Mouse (Mus musculus) stomach, embryonic 16.5 days (tissue): ENCODE measurements at regions not wholly inside any gene's neighbourhood (a gene's known extent, or its start where the extent isn't known, plus 50 kb on each side); places are given as distances from the start of the nearest gene placed in this dataset.
"Not testable (repeated sequence)": the region's sequence is repeated elsewhere in the genome, so short reads cannot be mapped to it uniquely, and the experiment has no call there.

Experiments used
- ATAC-seq: fragments of 200-750 bp; cut with Nextera tagmentation; 2 replicates; pipeline ENCODE4 v1.8.0; 2017; ENCODE audit warnings: moderate number of reproducible peaks, moderate TSS enrichment; ENCODE audit not compliant: insufficient read depth, low FRiP score
- H3K27ac ChIP-seq: fragments of 300-500 bp; sonication (generic); 2 replicates; pipeline ENCODE4 v1.5.1; 2014; ENCODE audit warnings: low read length
- H3K27me3 ChIP-seq: fragments of 300-500 bp; sonication (generic); 2 replicates; pipeline ENCODE4 v1.6.1; 2014; ENCODE audit warnings: low read length, control low read depth, mixed read lengths; ENCODE audit not compliant: control insufficient read depth, insufficient read depth
- H3K36me3 ChIP-seq: fragments of 300-500 bp; sonication (generic); 2 replicates; pipeline ENCODE4 v1.6.1; 2014; ENCODE audit warnings: low read length; ENCODE audit not compliant: control insufficient read depth, insufficient read depth
- H3K4me1 ChIP-seq: fragments of 300-500 bp; sonication (generic); 2 replicates; pipeline ENCODE4 v1.6.1; 2014; ENCODE audit warnings: low read length, control low read depth, mixed read lengths; ENCODE audit not compliant: control insufficient read depth, insufficient read depth
- H3K4me2 ChIP-seq: fragments of 300-500 bp; sonication (generic); 2 replicates; pipeline ENCODE4 v1.6.1; 2014; ENCODE audit warnings: low read depth, low read length, mixed read lengths
- H3K4me3 ChIP-seq: fragments of 300-500 bp; sonication (generic); replicated peaks from 2 replicates; pipeline ENCODE4 v1.5.1; 2014; ENCODE audit warnings: mild to moderate bottlenecking, low read length
- H3K9ac ChIP-seq: fragments of 300-500 bp; sonication (generic); 2 replicates; pipeline ENCODE4 v1.6.1; 2014; ENCODE audit warnings: low read length
- H3K9me3 ChIP-seq: fragments of 300-500 bp; sonication (generic); replicated peaks from 2 replicates; pipeline ENCODE4 v1.6.1; 2016; ENCODE audit warnings: low read length, control low read depth; ENCODE audit not compliant: control insufficient read depth
- WGBS: fragments of 180-500 bp; shearing (Covaris S2); extraction: QIAGEN DNeasy Blood & Tissue Kit; methylation state at CpG from one replicate; pipeline ENCODE4 v1.1.7; 2014; 5-methylcytosine and 5-hydroxymethylcytosine counted together

DNA sequence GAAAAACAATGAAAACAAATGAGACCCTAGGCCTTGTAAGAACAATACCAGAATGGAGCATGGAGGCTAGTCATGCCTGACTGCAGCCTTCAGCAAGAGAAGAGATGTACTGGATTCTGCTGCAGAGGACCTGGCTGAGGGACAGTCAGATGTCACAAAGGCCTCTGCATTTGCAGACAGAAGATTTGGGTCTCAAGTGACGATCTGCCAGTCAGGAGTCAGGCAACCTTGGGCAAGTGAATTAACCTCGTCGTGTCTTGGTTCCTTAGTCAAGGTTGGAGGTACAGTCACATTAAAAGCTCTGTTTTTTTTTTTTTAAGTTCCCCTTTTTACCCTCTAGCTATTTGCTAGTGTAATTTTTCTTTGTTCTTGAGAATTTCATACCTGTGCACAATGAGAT is 276.6 kb downstream of the Eipr1 start:
- Histone ChIP-seq H3K4me2 (no peak overlapping the region), H3K27ac (no peak overlapping the region), H3K9me3 (no peaks in the 10 kb centered on the region), H3K4me1 (no peaks in the 10 kb centered on the region), H3K36me3 (no peaks in the 10 kb centered on the region), H3K9ac (no peak overlapping the region), H3K4me3 (no peak overlapping the region), H3K27me3 (no peaks in the 10 kb centered on the region)
- WGBS = 63% methylated on average over 3 of the region's 3 CpGs
- ATAC-seq = no peak

DNA sequence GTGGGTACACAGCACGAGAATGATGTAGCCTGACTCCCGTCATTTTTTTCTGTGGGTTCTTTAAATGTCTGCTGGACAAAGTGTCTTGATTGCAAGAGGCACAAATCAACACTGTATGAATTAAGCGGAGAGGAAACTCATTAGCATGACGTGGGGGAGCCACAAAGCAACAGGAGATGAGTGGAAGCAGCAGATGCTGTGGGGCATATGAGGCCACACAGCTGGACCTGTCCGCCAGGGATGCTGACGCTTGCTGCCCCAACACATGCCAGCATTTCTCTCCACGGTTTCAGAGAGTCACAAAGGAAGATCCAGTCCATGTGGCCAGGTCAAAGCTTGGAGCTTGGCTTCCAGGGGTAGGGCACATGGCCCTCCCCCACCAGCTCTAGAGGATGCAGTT is 277.9 kb downstream of the Eipr1 start:
- H3K27me3 ChIP-seq = no peaks in the 10 kb centered on the region
- H3K4me3 ChIP-seq = no peak overlapping the region
- H3K27ac ChIP-seq = no peak overlapping the region
- no peak overlapping the region for H3K4me2 ChIP-seq
- no peaks in the 10 kb centered on the region for H3K4me1 ChIP-seq
- no peak for ATAC-seq
- 65% methylated on average over 7 of the region's 7 CpGs for WGBS
- no peak overlapping the region for H3K9ac ChIP-seq
- H3K9me3 ChIP-seq = no peaks in the 10 kb centered on the region
- no peaks in the 10 kb centered on the region for H3K36me3 ChIP-seq

DNA sequence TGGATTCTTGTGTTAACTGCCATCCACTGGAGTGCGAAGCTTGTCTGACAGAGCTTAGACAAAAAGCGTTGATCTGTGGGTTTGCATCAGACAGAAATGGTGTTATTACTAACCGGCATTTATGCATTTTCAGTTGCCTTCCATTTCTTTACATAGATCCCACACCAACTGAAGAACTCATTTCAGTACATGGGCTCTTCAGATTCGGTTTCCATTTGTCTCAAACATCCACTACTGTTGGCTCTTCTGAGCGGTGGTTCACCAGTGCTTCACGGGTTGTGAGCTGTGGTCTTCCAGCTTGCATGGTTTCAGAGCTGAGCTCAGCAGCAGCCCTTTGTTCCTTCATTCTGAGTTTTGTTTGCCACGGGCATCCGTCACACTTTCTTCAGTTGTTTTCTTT is 294.4 kb downstream of the Eipr1 start:
- Histone ChIP-seq H3K27ac (no peak overlapping the region), H3K4me2 (no peak overlapping the region), H3K27me3 (no peaks in the 10 kb centered on the region), H3K4me3 (no peak overlapping the region), H3K9ac (no peak overlapping the region), H3K9me3 (no peaks in the 10 kb centered on the region), H3K4me1 (peaks cover 4% of the 10 kb centered on the region; the same call in 1 of the 2 replicates), H3K36me3 (no peaks in the 10 kb centered on the region)
- ATAC-seq = no peak
- WGBS = 84% methylated on average over 8 of the region's 8 CpGs

DNA sequence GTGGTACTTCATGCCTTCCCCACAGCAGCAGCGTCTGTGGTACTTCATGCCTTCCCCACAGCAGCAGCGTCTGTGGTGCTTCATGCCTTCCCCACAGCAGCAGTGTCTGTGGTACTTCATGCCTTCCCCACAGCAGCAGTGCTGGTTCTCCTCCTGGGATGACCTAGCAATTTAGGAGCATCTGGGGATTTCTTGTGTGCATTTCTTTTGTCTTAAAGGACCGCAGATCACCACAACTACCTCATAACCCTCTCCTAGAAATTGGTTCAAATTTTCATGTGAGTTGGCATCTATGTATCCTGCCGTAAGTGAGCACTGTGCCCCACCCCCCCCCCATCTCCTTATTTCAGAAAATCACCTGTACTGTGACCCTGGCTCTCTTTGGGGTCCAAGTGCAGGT is 297.0 kb downstream of the Eipr1 start:
- not testable (repeated sequence) for H3K9me3 ChIP-seq, H3K4me1 ChIP-seq, H3K27me3 ChIP-seq, H3K4me3 ChIP-seq, H3K27ac ChIP-seq, H3K36me3 ChIP-seq, ATAC-seq, H3K4me2 ChIP-seq, H3K9ac ChIP-seq
- 57% methylated on average over 3 of the region's 4 CpGs for WGBS

DNA sequence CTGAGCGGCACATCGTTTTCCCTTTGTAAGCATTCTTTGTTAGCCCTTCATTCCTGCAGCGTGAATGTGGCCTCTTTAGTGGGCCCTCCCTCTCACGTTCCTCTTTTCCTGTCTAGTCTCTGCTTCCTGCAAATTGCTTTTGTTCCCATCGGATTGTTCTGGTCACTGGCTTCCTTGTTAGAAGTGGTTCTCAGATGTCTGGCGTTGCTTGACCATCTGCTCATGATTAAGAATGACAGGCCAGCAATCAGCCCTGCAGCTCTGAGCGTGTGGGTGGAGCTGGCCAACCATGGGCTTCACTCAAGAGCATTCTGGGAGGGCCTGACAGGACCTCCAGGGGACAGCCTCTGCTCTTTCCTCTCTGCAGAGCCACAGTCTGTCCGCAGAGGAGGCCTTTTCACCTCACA is 297.5 kb downstream of the Eipr1 start:
- ATAC-seq = peak; percentile 29; the same call in 1 of the 2 replicates
- peaks cover 4% of the 10 kb centered on the region; the same call in 1 of the 2 replicates for H3K4me1 ChIP-seq
- no peaks in the 10 kb centered on the region for H3K9me3 ChIP-seq
- no peak overlapping the region for H3K4me2 ChIP-seq
- 12% methylated on average over 8 of the region's 8 CpGs for WGBS
- no peaks in the 10 kb centered on the region for H3K27me3 ChIP-seq
- H3K9ac ChIP-seq = no peak overlapping the region
- H3K36me3 ChIP-seq = no peaks in the 10 kb centered on the region
- no peak overlapping the region for H3K4me3 ChIP-seq
- H3K27ac ChIP-seq = no peak overlapping the region

DNA sequence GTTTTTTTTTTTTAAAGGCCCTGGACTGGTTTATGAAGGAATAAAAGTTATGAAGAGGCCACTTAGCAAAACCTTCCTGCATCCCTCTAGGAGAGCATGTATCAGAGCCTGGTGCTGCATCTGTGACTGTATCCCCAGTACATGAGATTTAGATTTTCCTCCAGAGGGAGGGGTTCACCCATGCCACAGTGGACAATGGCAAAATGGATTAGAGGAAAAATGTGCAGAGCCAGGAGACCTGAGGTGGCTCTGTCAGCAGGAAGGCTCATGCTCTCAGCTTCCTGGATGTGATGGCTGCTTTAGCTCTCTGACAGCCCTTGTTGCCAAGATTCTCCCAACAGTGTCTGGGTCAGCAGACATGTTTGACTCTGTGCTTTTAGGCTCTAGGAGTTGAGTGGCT is 298.2 kb downstream of the Eipr1 start:
- H3K4me3 ChIP-seq = no peak overlapping the region
- H3K9me3 ChIP-seq = no peaks in the 10 kb centered on the region
- H3K9ac ChIP-seq = no peak overlapping the region
- no peak for ATAC-seq
- no peak overlapping the region for H3K27ac ChIP-seq
- H3K4me2 ChIP-seq = no peak overlapping the region
- H3K36me3 ChIP-seq = no peaks in the 10 kb centered on the region
- peaks cover 4% of the 10 kb centered on the region; the same call in 1 of the 2 replicates for H3K4me1 ChIP-seq
- no peaks in the 10 kb centered on the region for H3K27me3 ChIP-seq

DNA sequence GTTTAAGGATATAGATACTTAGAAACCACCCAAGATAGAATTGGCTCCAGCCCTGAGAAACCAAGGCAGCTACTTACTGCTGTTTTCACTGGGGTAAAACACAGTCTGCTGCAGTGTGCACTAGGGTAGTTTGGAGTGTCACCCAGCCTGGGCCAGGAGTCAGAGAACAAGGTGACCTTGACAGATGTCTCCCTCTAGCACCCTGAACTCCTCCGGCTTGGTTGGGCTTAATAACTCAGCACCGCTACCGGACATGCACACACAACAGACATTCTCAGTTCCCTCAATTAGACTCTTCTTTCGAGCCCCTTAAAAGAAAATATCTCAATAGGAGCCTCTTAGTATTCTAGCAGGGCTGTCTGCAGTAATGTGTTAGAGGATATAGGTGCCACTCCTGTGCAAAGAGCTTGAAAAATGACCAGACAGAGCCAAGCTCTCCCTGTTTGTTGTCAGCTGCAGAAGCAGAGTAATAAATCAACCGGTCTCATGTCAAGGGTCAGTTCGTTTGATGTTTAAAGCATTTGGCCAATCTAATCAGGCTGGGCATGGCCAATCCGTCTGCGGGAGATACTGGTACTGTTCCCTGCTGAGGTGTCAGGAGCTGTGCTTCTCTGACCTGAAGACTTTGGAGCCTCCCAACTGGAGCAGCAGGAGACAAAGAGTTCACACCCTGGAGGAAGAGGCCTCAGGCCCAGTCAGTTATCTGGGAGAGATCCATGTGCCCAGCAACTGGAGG is 299.1 kb downstream of the Eipr1 start:
- no peak overlapping the region for H3K4me2 ChIP-seq
- H3K9ac ChIP-seq = no peak overlapping the region
- WGBS = 35% methylated on average over 8 of the region's 8 CpGs
- no peaks in the 10 kb centered on the region for H3K27me3 ChIP-seq
- H3K4me1 ChIP-seq = peaks cover 4% of the 10 kb centered on the region; the same call in 1 of the 2 replicates
- no peak overlapping the region for H3K27ac ChIP-seq
- no peaks in the 10 kb centered on the region for H3K9me3 ChIP-seq
- no peaks in the 10 kb centered on the region for H3K36me3 ChIP-seq
- no peak for ATAC-seq
- H3K4me3 ChIP-seq = no peak overlapping the region

DNA sequence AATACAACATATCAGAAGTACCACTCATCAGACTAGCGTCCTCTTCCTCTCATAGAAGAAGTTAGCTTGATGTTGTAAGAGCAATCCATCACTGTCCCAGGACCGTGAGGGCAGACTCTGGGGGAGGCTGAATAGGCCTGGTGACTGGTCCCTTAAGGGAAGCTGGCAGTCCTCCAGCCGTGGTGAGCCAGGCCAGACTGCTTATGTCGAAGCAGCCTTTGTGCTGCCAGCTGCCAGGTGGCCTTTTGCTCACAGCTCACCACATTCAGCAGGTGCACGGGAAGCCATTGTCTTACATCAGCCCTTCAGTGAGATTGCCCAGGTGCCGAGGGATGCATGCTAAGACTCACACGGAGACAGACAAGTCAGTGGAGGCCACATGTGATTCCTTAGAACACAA is 302.8 kb downstream of the Eipr1 start:
- Histone ChIP-seq H3K4me1 (peaks cover under 1% of the 10 kb centered on the region; the same call in 1 of the 2 replicates), H3K9ac (no peak overlapping the region), H3K9me3 (no peaks in the 10 kb centered on the region), H3K36me3 (no peaks in the 10 kb centered on the region), H3K4me3 (no peak overlapping the region), H3K27me3 (no peaks in the 10 kb centered on the region), H3K4me2 (no peak overlapping the region), H3K27ac (no peak overlapping the region)
- ATAC-seq = no peak
- 30% methylated on average over 7 of the region's 7 CpGs for WGBS

DNA sequence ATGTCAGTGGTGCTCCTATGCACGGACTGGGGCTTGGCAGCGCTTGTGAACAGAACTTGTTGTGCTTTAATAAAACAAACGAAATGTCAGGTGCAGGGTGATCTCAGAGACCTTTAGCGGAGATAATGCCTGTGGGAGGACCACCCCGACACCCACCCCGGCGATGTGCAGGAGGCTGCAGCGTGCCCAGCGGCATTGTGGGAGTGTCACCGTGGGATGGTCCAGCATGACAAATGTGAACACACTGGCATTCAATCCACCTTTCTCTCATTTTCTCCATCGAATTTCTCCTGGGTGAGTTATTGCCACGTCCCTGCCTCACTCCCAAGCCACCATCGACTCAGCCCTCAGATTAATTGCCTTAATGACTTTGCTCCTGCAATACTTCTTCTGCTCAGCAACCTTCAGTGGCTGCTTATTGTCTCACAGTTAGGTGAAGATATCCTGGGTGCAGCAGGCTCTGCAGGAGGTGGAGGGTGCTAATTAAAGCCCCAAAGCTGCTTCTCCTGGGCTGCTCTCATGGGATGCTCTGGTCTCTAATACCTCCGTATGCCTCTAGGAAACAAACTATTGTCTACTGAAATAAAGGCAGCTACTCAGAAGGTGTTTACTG is 310.5 kb downstream of the Eipr1 start:
- H3K4me1 ChIP-seq = no peaks in the 10 kb centered on the region
- WGBS = 24% methylated on average over 14 of the region's 14 CpGs
- no peak overlapping the region for H3K9ac ChIP-seq
- H3K9me3 ChIP-seq = no peaks in the 10 kb centered on the region
- H3K4me2 ChIP-seq = no peak overlapping the region
- no peak overlapping the region for H3K27ac ChIP-seq
- H3K4me3 ChIP-seq = no peak overlapping the region
- no peaks in the 10 kb centered on the region for H3K36me3 ChIP-seq
- H3K27me3 ChIP-seq = no peaks in the 10 kb centered on the region
- ATAC-seq = no peak
